Mouse (Mus musculus): ENCODE measurements at regions not wholly inside any gene's neighbourhood (a gene's known extent, or its start where the extent isn't known, plus 50 kb on each side); places are given as distances from the start of the nearest gene placed in this dataset.

- TF ChIP-seq CTCF (IDR thresholded peaks at IDR 0.05; ENCODE audit: control insufficient read depth, insufficient read depth, insufficient read length) (no peak), USF1 (IDR thresholded peaks at IDR 0.05; ENCODE audit: low read depth) (no peak), FOSL1 (IDR thresholded peaks at IDR 0.05; ENCODE audit: insufficient read depth, low read length, poor library complexity, severe bottlenecking) (no peak), CEBPB (IDR thresholded peaks at IDR 0.05; ENCODE audit: low read depth) (no peak), MAX (IDR thresholded peaks at IDR 0.05) (no peak), MYOD1 (IDR thresholded peaks at IDR 0.05; ENCODE audit: control insufficient read depth, insufficient read length, low read depth) (no peak), MYOG (IDR thresholded peaks at IDR 0.05; ENCODE audit: control insufficient read depth, extremely low read depth, insufficient read length) (no peak)
Measured at GRCm38 (mm10) chr1:177364355-177364754, 77.8 kb upstream of the Zbtb18 start.

Measured in C2C12 (cell line).